Mouse (Mus musculus): Measurements from ENCODE around the gene Col6a3. TPM values are rescaled to one million over a fixed set of nuclear protein-coding genes. Genes with fewer than 3 reads are reported as not detected.

The Col6a3 gene
- 24.4 and 34.2 TPM in 2 replicates for total RNA-seq (2021)
- long read RNA-seq, partial matches to known transcripts, result 7 of 8 reads
- long read RNA-seq, other reads (novel, unspliced or antisense), result 1 of 8 reads

- peak; percentile 16 for DNase-seq
Measured at GRCm38 (mm10) chr1:90843836-90844235, at the start of gene Col6a3. TSS of gene Col6a3 (minus strand) at chr1:90843971.

- no peak for DNase-seq
Measured at GRCm38 (mm10) chr1:90885771-90886460, 42.1 kb upstream of the Col6a3 start.

GRCm38 (mm10) chr1:90876486-90877270 is 32.9 kb upstream of the Col6a3 start:
- DNase-seq, result no peak

GRCm38 (mm10) chr1:90875961-90876360 is 32.2 kb upstream of the Col6a3 start:
- no peak for DNase-seq

GRCm38 (mm10) chr1:90875371-90875770 is 31.6 kb upstream of the Col6a3 start:
- DNase-seq, result no peak

- DNase-seq, result no peak
Measured at GRCm38 (mm10) chr1:90870581-90870980, 26.8 kb upstream of the Col6a3 start.

GRCm38 (mm10) chr1:90866734-90867133 is 23.0 kb upstream of the Col6a3 start:
- DNase-seq, result no peak

GRCm38 (mm10) chr1:90855880-90856279 is 12.1 kb upstream of the Col6a3 start:
- no peak for DNase-seq

- peak; percentile 14 for DNase-seq
Measured at GRCm38 (mm10) chr1:90849836-90850235, 6.1 kb upstream of the Col6a3 start.

- no peak for DNase-seq
Measured at GRCm38 (mm10) chr1:90845206-90845605, 1.4 kb upstream of the Col6a3 start.

- DNase-seq, result no peak
Measured at GRCm38 (mm10) chr1:90842789-90843587, 783 bp downstream of the Col6a3 start.

GRCm38 (mm10) chr1:90840250-90840649 is 3.5 kb downstream of the Col6a3 start:
- DNase-seq, result peak; percentile 21

- DNase-seq, result no peak
Measured at GRCm38 (mm10) chr1:90838657-90839056, 5.1 kb downstream of the Col6a3 start.

GRCm38 (mm10) chr1:90838221-90838620 is 5.5 kb downstream of the Col6a3 start:
- no peak for DNase-seq

- DNase-seq, result no peak
Measured at GRCm38 (mm10) chr1:90836178-90836740, 7.5 kb downstream of the Col6a3 start.

- no peak for DNase-seq
Measured at GRCm38 (mm10) chr1:90834701-90835100, 9.1 kb downstream of the Col6a3 start.

GRCm38 (mm10) chr1:90830006-90830405 is 13.8 kb downstream of the Col6a3 start:
- DNase-seq, result no peak

- DNase-seq, result no peak
Measured at GRCm38 (mm10) chr1:90813226-90813625, 30.5 kb downstream of the Col6a3 start.

- DNase-seq, result no peak
Measured at GRCm38 (mm10) chr1:90808930-90809329, 34.8 kb downstream of the Col6a3 start.

- DNase-seq, result no peak
Measured at GRCm38 (mm10) chr1:90803104-90803503, 40.7 kb downstream of the Col6a3 start.

GRCm38 (mm10) chr1:90801067-90801466 is 42.7 kb downstream of the Col6a3 start:
- no peak for DNase-seq

GRCm38 (mm10) chr1:90800466-90800865 is 43.3 kb downstream of the Col6a3 start:
- DNase-seq, result no peak
